Mouse (Mus musculus) common myeloid progenitor, adult 5-6 weeks (primary cell): ENCODE measurements around the gene Atxn7l1. TPM values are rescaled to one million over a fixed set of nuclear protein-coding genes. Genes with fewer than 3 reads are reported as not detected.
A peak's percentile ranks its signal among the peaks of the same experiment; 100 is the strongest.

ENCODE experiments used
- ATAC-seq: replicated peaks from 2 replicates; pipeline ENCODE4 v1.8.0; 2016; ENCODE audit warnings: low read depth, mild to moderate bottlenecking, moderate TSS enrichment, inconsistent platforms; ENCODE audit not compliant: poor library complexity, severe bottlenecking
- total RNA-seq: library from RNA; stranded (forward); fragments of 200-1000, 187-1606 nt; gene quantifications from 2 replicates; pipeline ENCODE4 v1.2.3, GENCODE M21; 2017

Atxn7l1 gene
- 35.5 and 42.4 TPM in 2 replicates for total RNA-seq

DNA sequence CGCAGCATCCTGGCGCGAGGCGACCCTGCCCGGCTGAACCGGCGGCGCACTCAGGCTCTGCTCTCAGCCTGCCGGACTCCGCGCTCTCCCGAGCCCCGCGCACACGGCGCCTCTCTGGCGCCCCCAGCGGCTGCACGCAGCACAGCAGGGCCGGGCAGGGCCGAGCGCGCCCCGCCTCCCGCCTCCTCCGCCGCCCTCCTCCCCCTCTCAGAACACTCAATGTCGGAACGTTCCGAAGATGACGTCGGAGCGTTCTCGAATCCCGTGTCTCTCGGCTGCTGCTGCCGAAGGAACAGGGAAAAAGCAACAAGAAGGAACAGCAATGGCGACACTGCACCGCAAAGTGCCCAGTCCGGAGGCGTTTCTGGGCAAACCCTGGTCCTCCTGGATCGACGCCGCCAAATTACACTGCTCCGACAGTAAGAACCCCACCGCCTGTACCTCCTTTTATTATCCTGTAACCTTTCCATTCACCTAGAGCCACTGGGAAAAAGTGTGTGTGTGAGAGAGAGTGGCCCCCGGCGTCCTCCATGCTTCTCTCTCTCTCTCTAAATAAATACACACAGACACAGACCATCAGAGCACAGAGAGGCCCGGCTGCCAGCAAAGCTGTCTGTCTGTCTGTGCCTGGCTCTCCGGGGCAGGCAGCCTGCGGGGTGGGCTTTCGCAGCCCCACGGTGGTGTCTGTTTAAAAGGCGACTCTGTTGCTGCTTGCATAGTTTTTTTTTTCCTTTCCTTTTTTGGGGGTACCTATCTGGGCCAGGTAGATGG lies at the start of gene Atxn7l1:
Gene Atxn7l1, plus strand, starts transcription at position 197 of the 771 bp plus-strand sequence.
- ATAC-seq, result peak; percentile 98

DNA sequence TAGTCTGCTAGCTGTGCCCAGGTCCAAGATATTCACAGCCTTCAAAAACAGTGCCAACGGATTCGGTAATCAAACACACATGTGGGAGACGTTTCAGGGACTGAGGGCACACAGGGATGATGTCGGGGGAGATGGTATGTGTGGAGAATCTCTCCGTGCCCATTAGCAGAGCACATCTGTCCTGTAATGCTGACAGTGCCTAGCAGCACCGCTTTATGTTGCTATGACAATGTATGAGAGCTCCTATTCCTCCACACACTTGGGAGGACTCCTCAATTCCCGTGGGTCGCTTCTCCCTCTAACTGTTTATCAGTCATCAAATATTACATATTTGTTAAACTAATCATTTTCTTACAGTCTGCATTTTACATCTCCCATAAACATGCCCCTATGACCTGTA lies 45.9 kb upstream of the Atxn7l1 start:
- ATAC-seq, result no peak

DNA sequence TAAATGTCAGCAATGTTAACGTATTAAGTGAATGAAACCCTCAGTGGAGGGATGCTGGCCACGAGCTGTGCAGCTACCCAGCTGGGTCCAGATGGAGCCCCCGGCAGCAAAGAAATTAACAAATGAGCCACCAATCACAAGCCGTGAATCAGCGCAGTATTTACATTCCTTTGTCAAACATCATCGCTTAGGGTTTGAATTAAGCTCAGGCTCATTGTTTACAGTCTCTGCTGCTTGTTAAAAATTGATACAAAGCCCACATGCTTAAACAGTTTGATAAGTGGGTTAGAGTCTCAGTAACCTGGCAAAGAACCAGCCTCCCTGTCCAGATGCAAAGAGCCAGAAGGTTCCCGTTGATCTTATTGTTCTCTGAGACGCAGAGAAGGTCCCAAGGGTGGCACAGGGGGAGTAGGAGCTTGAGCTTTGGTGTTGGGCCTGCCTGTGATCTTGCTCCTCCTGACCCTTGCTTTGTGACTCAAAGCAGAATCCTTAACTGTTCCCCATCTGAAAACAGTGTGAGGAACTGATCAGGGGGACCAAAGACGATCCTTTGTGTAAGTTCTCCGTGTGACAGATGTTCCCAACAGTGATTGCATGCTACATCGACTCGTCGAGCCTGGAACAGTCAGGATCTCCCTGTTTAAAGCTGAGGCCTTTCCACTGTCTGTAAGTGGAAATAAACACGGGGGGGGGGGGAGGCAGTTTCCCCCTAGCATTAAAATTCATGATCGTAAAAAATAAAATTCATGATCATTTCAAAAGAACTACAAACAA lies 45.0 kb upstream of the Atxn7l1 start:
- ATAC-seq, result no peak

DNA sequence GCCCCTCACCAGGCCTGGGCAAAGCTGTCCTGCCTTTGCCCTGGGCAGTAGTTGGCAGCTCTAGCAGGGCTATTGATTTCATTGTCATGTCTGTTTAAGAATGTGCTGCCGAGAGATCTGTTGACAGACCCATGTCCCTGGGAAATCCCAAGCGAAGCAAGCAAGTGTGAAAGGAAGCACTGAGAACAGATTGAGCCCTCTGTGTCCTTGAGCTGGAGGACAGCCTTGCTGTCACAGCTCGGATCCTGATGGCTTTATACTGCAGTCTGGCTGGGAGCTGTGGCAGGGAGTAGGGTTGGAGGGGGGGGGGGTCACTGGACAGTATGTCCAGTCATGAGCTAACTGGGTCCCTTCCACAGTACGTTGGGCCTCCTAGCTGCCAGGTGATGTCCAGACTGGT lies 41.8 kb upstream of the Atxn7l1 start:
- ATAC-seq, result no peak

DNA sequence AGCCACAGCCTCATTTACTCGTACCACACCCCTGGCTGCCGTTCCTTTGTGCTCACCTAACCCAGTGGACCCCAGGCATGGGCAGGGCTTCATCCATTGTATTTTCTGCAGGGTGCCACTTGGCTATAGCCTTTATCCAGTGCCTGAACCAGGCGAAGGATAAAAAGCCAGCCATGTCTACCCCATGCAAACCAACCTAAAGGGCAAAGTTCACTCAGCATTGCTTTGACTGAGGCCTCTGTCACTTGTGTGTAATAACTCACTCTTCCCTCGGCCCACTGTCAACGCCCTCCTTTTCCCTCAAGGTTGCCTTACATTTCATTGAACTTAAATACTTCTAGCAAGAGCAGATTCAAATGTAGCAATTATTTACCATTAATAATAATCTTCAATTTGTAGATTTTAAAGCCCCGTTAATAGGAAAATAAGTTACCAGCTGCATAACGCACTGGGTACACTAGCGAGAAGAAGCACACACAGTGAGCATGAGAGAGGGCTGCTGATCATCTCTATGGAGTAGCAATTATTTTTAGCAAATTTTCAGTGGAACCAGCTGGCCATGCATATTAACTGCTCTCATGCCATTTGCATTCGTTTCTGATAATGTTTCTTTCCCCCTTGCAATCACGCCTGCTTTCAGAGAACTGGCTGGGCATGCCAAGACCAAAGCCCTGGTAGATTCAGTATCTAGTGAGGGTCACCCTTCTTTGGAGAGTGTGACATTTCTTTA lies 40.9 kb upstream of the Atxn7l1 start:
- ATAC-seq, result no peak

DNA sequence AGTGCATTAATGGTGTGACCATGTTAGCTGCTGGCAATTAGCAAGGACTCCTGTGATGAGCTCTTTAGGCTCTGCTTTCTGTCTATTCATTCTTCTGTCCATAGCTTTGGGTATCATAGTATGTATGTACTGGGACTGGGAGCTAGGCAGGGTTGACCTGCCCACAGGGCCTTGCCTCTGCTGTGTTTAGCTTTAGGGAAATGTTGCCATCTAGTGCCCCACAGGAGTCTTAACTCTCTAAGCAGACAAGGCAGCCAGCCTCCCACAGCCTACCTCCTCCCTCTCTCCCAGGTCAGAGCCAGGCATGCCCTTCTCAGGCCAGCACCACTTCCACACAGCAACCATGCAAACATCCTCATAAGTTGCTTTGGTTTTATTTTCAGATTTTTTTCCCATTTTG lies 38.0 kb upstream of the Atxn7l1 start:
- ATAC-seq, result peak; percentile 86

DNA sequence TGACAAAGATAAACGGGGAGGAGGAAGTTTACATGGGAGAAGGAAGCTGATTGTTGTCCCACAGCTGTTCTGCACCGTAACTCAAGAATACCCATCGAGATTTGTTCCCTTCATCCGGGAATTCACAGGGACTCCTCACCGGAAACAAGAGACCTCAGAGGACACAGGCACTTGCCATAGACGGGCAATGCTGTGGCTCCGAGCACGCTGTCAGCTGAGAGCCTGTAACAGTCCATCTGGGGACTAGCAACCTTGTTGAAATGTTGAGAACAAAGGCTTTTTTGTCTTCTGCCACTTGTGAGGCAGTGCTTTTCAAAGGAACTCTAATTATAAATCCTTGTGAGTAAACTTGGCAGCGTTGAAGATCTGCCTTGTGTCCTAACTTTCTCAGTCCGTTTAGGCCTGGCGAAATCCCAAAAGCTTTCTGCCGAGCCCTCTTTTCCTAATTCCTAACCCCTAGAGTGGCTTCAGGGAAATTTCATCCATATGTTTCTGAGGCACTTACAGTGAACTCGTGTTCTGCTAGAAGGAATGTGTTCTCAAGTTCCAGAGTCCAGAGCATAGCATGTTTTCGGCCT lies 36.5 kb upstream of the Atxn7l1 start:
- ATAC-seq, result peak; percentile 49; the same call in 1 of the 2 replicates

DNA sequence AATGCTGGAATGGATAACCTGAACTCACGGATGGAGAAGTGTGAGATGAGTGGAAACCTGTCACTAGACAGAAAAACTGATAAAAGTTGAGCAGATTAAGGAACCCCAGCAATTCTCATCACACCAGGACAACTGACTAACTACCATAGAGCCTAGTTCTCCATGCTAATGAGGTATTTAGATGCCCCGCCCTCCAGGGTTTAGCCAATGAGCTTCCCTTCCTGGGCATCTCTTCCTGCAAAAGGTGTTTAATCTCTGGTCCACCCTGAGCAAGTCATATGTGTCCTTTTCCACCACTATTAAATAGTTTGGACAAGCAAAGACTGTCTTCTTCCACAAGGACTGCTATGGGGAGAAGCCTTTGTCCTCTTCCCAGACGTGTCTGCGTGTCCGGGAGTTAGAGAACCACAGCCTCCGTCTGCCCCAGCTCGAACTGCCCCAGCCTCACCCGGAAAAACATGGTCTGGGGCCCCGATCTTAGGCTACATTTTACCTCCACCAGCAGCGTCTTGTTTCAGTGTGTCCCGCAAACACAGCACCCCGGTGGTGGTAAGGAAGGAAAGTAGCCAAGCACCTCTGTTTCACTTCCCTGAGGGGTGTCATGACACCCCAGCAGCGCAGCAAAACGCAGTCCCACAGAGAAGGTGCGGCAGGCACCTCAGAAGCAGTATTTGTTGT lies 28.7 kb upstream of the Atxn7l1 start:
- peak; percentile 45 for ATAC-seq

DNA sequence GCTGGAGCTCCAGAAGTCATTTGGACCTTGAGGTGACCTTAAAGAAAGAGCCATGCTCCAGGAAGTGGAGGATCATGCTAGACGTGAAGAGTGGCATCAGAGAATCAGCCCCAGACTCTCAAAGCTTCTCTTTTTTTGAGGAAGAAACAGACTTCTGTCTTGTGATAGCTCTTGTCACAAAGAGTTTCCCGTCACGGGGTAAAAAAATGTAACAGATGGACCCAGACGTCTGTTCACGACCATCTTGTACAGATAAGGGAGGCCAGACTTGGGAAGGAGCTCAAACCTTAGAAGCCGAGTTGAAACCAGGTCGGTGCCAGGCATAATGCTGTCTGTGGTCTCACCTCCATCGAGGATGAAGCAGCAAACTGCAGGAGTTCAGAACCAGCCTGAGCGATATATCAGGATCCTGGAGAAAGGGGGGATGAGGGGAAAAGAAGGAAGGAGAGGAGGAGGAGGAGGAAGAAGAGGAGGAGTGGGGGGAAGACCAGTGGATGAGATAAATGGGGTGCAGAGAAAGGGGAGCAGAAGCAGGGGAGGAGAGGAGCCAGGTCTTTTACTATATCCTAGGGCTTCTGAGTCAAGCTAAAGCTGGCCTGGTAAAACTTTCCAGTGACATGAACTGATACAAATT lies 21.8 kb upstream of the Atxn7l1 start:
- ATAC-seq, result peak; percentile 55

DNA sequence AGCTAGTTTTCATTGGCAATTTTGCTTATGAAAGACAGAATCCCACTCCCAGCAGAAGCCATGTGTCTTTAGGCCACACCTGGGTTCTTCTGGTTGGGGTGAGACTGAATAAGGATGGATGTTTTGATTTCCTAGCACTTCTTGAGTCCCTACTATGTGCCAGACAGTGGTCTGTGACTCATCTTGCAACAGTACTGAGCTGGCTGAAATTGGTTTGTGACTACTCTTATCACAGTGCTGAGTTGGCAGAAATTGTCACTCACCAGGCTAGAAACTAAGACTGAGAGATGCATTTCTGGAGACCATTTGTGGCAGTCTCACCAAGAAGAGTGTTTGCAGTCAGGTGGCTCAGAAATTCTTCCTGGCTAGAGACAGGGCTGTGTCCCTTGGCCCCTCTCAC lies 21.2 kb upstream of the Atxn7l1 start:
- no peak for ATAC-seq

DNA sequence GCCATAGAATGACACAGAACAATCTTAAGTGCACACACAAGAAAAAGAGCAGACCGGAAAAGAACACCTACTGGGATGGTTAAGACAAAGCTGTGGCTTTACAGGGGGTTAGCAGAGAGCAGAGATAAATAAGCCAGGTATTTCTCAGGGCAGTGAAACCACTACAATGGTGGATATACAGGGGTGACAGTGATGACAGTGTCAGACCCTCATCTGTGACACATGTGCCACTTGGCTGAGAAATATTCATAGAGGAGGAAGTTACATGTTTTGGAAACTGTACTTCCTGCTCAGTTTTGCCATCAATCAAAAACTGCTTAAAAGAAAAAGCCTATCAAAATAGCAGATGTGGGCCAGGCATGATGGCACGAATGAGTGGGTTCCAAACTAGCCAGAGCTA lies 19.4 kb upstream of the Atxn7l1 start:
- no peak for ATAC-seq

DNA sequence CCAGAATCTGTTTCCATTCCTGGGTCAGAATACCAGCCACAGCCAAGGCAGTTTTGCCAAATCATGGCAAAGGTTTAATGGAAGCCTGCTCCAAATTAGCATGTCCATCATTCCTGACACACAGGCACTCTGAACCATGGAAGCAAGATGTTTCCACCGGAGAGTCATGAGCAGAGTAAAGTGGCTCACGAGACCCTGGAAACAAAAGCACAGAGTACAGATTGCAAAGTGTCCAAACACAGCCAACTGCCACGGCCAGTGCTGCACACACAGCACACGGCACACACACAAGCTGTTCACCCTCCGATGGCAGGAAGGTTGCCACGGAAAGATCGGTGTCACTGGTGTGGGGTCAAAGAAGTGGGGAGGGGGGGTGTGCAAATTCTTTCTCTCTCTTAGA lies 18.8 kb upstream of the Atxn7l1 start:
- ATAC-seq, result no peak

DNA sequence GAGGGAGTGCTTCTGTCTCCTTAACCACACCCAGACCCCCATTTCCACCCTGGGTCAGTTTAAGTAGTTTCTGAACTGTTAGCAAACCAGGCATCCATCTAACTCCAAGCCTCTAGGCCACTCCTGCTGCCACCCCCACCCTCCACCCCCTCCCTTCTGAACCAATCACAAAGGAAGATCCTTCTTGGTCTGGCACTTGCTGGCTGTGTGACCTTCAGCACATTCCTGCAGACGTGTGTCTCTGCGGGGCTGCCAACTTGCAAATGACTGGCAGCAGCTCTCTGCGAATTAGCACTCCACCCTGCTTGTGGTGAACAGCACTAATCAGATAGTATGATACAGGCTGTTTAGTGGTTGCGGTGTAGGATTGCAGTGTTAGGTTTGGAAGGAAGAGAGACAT lies 18.1 kb upstream of the Atxn7l1 start:
- ATAC-seq, result peak; percentile 67

DNA sequence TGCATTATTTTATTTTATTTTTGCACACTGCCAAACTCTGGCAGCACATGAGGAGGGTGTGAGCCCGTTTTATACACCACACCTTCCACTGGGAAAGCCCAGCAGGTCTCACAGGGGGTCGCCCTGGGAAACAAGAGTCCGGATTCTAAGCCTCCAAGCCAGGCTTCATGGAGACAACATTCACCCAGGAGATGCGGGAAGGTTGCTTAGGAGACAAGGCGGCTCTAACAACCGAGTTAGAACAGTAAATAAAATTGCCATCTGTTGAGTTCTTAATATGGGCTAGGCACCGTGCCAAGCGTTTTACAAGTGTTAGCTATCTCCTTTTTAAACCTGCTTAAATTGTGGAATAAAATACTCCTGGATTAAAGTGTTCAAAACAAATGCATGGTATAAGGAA lies 17.1 kb upstream of the Atxn7l1 start:
- ATAC-seq, result no peak

DNA sequence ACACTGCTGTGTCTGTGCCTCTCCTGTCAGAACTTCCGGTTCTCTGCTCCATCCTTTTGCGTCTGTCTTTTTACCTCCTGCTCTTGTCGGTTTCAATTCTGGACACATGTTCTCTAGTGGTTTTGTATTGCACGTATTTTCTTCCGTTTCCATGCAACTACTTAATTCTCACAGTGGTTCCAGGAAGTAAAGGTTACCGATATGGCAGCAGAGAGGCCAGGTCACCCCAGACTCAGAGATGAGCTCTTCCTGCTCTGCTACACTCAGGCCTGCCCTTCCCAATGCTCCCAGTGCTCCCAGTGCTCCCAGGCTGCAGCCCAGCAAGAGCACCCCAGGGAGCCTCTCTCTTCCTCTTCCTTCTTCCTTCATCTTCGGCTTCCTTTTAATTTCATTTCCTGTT lies 15.7 kb upstream of the Atxn7l1 start:
- ATAC-seq, result peak; percentile 50

DNA sequence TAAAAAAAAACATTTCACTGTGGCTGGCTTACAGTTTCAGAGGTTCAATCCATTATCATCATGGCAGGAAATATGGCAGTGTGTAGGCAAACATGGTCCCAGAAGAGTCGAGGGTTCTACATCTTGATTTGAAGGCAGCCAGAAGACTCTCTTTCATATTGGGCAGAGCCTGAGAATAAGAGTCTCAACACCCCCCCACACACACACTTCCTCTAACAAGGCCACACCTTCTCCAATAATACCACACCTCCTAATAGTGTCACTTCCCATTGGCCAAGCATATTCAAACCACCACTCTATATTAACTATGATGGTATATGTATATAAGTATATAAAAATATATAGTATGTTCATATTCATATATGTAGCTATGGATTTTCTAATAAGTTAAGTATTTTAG lies 9.6 kb upstream of the Atxn7l1 start:
- 0 out of 2 replicates have a peak, but pooled peaks have one; percentile 29 for ATAC-seq

DNA sequence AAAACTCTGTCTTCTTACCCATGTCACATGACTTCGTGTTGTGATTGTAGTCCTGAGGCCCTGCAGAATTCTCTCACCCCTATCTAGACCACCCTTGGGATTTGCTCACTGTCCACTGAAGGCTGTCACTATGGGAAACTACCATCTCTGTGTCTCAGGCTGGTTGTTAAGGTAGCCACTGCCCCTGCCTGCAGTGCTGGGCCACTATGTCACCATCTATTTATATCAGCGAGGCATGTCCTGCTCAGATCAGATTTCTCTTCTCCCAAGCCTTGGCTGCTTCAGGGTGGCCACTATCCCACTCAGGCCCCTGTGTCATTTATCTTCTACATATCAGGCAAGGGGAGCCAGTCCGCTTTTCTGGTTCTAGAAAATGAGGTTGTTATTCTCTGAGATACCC lies 8.4 kb upstream of the Atxn7l1 start:
- no peak for ATAC-seq

DNA sequence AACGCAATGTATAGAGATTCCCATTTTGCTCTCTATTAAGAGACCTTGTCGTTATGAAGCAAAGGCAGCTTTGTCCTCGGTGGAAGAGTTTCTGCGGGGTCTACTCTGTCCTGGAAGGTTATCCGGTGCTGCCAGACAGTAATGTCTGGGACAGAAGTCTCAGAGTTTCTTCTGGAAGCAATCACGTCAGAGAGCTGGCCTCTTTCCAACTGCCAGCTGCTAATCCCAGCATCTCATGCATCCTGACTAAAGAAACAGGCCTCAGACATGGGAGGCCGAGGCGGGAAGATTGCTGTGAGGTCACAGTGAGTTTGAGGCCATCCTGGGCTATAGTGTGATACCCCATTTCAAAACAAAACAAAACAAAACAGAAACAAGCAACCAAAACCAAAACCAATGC lies 3.0 kb upstream of the Atxn7l1 start:
- ATAC-seq, result no peak

DNA sequence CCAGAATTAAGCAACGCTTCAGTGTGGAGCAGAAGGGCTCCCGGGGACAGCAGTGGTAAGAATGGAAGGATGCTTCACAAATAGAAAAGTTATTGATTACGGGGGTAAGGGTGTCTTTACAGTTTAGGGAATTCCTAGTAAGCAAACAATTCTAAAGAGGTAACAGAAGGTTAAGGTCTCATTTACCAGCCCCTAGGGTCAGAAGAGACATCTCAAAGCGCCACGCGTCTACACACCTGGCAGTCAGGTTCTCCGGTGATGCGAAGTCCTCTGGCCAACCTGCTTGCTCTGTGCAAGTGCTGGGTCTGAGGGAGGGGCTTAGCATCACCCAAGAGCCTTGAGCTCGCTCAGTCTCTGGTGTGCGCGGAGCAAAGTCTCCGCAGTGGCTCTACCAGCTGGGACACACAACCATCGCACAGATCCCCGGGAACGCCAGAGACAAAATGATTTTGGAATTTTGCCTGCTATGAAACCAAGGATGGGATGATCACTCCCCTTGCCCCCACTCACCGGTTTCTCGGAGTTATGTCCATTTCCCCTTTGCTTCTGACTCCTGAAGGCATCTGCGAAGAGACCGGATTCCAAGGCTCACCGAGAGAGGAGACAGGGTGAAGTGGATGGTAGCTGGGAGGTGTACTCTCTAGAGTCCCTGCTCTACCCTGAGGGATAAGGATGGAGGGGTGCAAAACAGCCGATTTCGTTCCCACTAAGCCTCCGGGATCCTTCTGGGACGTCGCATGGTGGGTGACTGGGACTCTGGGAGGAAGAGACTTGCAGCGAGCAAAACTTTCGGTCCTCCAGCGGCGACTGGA lies 665 bp upstream of the Atxn7l1 start:
- ATAC-seq, result peak; percentile 15; the same call in 1 of the 2 replicates
